Mouse (Mus musculus): ENCODE measurements at regions not wholly inside any gene's neighbourhood (a gene's known extent, or its start where the extent isn't known, plus 50 kb on each side); places are given as distances from the start of the nearest gene placed in this dataset.
A peak's percentile ranks its signal among the peaks of the same experiment; 100 is the strongest.

DNA sequence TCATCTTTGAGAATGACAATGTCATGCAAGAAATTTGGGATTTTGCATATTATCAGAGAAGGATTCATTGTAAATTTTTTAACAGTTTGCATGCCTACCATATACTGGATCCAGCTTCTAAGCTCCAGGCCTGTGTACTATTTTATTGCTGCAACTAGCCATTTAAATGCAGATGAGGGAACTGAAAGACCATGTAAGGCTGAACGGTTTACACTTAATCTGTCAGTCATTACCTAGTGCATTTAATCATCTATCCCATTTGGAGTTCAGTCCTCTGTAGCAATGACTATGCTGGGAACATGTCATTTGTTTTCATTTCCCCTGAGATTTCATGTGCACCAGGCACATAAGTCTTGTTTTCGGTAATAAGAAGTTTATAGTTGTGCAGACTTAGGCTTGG lies 631.8 kb upstream of the Gm21961 start:
- DNase-seq, result no peak

DNA sequence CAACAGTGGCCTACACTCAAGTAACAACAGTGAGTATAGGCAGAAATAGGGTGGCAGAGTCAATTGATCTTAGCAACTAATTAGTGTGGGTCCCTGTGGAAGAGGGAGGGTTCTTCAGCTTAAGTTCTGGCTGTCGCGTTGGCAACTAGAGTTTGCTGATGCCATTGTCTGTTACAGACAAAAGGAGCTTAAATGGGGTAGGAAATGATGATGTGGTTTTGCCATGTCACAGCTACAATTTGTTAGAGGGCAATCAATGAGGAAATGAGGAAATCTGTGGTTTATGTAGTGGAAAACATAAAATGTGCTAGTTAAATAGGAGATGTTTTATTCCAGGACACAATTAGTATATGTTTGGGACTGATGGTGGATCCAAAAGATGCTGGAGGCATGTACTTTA lies 624.8 kb upstream of the Gm21961 start:
- no peak for DNase-seq

DNA sequence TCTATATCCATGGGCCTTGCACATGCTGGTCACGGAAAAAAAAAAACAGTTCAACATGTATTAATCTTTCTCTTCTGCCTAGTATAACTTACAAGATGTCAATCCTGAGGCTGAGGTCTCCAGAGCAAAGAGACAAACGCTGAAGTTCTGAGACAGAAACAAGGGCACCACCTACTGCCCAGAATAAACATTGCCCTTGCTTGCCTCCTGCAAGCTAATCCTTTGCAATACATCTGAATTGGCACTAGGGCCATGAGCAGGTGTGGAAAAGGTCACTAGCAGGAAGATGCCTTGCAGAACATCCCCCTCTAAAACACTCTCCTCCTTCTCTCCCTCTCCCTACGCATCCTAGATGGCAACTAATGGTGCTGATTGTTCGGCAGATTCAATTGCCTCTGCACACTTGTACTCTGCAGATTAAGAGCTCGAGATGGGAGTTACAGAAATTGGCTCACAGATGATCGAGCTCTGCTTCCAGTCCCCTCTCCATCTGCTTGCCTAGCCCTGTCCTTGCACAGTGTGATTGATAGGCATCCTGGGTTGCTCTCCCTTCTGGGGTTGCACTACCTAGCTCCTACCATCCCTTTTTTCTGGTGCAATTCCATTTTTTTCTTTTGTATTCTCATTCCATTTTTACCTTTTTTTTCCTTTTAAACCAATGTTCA lies 622.9 kb upstream of the Gm21961 start:
- DNase-seq, result peak; percentile 84

DNA sequence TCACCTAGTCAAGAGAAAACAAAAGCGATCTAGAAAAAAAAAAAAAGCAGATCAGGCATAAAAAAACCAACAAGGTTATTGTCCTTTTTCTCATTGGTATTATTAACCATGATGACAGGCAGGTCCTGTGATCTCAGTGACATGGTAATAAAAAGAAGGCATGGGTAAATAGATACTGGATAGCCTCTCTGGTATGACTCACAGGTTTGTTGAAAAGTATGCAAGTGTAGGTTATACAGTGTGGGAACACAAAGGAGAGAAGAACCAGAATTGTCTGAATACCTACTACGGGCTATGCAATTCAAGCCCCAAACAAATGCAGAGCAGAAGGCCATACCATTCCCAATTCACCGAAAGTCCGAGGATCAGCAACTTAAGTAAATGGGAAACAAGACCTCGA lies 617.7 kb upstream of the Gm21961 start:
- DNase-seq, result no peak

DNA sequence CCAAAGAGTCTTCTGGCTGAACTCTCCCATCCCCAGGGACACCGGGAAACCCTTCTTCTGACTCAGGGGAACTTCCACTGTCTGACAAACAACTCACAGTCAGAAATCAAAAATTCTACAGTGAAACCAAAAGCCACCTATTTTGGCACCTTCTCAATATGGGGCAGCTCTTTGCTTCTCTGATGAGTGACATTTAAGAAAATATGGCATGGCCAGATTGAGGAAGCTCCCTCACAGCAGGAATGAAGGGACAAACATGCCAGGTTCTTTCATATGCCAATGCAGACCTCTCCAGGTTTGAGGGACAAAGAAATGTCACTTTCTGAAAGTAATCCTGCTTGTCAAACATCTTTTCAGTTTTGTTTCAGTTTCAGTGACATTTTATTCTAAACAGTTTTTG lies 615.8 kb upstream of the Gm21961 start:
- DNase-seq, result peak; percentile 66

DNA sequence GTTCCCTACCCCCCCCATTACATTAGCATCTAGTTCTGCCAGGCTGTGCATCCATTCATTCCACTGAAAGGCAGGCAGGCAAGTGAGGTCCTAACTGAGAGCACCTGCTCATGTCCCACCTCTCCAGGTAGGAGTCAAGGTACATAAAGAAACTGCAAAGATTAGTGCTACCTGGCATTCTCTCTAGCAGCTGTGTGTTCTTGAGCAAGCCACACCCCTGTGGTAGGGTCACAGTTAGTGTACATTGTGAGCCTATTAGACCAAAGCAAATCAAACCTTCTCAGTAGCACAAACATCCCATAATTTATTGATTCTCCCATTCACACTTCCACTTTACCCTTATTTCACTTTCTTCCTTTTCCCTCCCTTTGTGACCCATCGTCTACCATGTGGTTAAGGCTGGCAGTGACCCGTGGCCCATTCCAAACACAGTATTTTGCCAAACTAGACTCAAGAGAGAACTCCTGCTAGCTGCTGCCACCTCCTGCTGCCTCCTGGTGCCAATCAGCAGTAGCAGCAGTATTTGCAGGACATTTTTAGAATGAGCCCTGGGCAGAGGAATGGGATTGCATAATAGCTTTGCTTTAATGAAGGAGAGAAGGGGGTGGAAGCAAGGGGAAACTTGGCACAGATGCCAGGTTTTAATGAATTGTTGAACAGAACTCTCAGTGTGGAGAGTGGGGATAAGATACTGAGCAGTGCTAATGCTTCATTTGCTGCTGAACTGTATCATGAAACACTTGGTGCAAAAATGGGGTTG lies 578.2 kb upstream of the Gm21961 start:
- DNase-seq, result peak; percentile 14

DNA sequence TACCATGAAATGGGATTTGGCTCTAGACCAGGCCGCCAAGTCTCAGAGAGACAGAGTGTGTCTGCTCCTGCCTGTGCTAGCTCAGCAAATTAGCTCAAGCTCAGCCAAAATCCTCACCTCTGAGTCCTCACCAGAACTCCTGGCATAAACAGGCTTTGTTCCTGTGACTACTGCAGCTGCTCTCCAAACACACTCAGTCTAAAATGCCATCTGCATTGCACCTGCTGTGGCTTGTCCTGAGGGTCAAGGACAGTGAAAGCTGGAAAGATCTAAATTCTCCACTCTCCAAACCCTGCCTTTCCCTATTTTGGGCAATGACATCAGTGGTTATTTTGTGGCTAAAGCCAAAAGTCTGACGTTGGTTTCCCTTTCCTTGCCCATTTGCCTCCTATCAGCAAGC lies 570.9 kb upstream of the Gm21961 start:
- peak; percentile 43 for DNase-seq

DNA sequence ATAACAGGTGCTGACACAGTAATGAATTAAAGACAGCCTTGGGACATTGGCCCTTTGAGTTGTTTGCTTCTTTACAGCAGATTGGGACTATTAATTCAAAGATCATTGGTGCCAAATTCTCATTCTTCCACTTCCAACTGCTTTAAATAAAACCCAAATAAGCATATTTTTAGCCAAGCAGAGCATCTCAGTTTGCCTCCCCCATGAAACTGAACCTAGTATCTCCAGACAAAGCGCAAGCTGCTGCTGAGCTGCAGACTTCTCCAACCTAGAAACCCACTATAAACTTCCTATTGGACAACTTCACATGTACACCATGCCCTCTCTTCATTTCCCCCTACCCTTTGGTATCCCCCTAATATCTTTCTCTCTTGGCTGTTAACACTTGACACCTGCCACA lies 564.6 kb upstream of the Gm21961 start:
- no peak for DNase-seq

DNA sequence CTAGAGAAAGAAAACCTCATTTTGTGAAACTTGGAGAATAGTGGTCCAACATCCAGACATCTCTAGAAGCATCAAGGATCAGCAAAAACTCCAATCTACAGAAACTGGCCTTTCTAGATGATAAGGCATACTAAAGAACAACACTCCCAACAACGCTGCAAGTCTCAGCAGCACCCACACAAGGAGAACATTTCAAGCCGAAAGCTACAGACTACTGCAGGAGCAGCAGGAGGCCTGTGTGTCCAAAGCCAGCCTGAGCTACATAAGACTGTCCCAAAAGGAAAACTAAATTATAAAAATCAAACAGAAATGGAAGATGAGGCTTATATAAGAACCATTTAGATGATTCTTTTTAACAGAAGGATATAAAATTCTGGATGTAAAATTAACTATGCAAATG lies 553.2 kb upstream of the Gm21961 start:
- no peak for DNase-seq

DNA sequence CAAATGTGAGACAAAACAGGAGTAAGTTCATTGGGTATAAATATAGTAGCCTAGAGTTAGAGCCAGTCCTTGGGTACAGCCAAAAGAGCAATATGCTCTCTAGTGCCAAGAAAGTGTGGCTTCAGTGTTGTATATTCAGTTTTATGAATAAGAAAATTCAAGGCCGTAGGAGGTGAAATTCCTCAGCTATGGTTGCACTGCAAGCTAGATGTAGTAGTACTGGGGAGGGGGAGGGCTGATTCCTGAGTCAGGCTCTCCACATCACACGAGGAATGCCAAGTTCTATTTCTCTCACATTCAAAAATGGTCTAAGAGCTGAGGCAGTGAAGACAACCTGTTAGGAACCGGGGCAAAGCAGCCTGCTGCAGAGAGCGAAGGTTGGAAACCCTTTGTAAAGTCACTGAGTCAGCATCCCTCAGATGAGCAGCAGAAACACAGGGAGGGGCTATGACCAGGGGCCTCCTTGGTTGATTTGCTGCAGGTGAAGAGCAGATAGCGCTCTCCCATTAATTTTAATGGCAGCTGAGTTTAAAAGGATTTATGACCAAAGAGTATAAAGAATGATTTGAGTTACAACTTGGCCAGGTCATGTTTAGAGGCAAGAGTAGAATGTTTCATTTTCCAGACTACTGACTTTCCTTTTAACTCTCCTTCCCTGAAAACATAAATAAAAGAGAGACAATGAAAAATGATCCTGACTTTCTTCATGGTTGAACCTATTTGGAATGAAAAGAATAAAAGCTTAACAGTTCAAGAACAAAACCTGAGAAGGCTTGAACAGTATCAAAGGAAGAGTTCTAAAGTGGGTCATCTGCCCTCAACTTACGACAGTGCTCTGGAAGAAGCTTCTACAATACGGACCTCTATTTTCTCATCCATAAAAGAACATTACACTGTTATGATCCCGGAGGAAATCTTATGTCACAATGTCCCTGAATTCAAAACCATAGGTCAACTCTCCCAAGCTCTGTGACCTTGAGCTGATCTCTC lies 543.4 kb upstream of the Gm21961 start:
- DNase-seq, result no peak

DNA sequence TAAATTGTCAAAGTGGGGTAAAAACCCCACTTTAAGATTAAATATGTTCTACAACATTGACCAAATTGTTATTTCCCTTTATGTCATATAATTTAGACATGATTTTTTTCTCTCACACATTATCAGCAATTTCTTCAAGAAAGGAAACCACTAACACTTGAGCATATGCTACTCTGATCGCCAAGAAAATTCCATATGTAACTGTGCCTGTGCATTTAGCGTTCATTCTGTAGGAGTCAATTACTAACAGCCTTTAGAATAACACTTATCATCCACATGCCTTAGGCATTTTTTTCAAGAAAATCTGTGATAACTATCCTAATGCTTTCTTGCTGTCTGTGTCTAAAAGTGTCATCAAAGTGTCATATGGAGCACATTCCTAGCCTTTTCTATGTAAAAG lies 534.3 kb upstream of the Gm21961 start:
- DNase-seq, result no peak

DNA sequence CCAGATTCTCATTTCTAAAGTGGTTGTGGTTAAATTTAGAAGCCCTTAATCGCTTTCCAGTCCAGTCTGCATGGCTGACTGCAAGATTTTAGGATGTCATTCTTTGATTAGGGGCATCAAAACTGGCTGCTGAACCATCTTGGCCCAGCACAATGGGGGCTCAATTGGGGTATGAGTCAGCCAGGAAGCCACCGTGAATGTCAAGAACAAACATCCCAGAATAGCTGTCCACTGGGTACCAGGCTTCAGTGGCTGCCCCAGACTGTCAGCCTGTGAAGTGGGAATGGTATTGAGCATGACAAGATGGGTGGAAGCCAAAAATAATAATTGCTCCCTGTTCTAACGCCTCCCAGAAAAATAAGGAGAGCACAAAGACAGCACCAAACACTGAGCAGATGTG lies 520.9 kb upstream of the Gm21961 start:
- no peak for DNase-seq

DNA sequence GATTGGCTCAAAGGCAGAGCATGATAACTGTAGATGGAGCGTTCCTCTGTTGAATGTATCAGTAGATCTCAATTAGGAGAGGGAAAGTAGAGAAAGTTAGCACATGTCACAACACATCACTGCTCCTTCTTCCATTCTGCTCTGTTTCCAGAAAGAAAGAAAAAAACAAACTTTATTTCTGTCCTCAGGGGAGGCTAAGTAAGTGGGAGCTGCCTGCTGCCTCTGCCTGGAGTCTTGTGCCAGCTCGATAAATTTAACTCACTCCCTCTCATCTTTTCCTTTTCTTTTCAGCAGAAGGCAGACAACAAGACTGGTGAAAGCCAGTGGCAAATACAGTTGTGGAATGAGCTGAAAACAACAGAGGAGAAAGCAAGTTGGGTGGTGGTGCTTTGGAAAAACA lies 517.5 kb upstream of the Gm21961 start:
- DNase-seq, result no peak

DNA sequence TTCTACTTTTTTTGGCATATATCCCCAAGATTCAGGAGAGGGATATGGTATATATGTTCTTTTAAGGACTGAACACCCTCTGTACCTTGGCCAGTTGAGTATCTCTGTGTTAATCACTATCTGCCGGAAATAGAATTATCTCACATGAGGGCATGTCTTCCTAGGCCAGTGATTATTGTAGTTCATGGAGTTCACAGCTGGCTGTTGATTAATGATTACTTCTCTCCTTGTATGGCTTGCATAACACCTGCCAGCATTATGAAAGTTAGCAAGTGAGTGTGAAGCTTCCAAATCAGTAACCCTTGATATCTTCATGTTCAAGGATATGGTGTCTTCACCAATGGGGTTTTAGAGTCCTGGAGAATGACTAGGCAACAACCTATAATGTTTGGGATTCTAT lies 488.0 kb upstream of the Gm21961 start:
- DNase-seq, result no peak

DNA sequence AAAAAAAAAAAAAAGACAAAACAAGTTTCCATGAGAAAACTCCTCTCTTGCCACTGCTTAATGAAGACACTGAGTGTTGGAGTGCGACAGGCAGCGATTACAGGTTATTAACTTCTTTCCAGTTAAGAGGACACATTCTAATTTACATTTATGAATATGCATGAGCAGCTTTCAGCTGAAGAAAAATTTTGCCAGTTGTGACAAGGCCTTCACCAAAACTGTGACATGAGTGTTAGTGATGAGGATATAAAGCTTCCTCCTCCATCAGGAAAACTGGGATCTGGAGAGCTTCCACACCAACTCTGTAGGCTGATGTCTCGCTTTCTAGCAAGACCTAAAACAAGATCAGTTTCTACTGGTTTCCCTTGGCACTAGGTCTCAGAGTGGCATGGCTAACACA lies 464.2 kb upstream of the Gm21961 start:
- no peak for DNase-seq

DNA sequence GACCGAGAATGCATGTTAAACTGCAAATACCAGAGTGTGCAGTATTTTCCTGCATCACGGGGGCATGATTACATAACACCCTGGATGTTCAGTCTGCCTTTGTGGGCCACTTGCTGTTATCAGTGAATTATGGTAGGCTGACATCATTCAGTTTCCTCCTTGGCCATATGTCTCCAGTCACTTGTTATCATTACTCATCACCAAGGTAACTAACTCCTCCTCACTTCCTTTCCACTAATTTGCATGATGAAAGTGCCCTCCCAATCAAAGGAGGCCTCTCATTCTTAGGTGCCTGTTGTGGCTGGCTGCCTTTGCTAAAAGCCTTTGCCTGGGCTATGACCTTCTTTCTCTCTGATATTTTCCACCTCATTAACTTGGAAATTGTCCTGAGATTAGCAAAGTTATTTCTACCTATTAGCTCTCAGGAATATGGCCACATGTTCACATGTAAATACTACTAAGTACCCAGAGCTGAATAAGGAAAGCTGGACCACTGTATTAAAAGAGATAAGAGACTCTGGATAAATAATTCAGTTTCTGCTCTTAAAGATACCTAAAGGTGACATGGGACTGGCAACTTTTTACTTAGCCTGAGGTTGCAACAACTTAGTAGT lies 440.6 kb upstream of the Gm21961 start:
- DNase-seq, result peak; percentile 10

DNA sequence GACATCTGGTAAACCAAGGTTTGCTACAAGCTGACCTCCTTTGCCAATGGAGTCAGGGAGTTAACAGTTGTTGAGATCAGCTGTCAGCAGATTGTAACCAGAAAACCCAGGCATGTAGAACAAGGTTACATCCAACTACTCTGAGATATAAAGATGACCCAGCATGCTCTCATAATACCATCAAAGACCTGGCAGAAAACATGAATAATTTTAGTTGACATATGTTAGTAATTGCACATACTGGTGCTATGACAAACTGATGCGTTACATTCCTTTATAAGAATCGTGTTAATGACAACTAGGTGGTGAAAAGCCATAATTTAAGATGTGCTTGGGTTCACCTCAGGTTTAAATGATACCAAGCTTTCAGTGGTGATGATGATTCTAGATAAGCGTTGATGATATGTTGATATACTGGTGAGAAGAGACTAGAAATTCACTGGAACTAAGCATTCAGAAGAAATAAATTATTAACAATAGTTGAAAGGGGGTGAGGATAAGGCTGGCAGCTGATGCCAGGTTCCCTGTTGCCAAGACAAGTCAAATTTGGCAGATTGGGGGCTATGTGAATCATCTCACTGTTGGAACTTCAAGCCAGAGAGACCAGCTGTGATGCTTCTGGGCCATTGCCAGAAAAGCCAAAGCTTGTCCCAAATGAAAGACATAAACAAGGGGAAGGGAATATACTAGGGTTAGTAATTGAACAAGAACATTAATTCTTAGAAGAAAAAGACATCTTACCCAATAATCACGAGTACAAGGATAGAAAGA lies 437.7 kb upstream of the Gm21961 start:
- peak; percentile 14 for DNase-seq

DNA sequence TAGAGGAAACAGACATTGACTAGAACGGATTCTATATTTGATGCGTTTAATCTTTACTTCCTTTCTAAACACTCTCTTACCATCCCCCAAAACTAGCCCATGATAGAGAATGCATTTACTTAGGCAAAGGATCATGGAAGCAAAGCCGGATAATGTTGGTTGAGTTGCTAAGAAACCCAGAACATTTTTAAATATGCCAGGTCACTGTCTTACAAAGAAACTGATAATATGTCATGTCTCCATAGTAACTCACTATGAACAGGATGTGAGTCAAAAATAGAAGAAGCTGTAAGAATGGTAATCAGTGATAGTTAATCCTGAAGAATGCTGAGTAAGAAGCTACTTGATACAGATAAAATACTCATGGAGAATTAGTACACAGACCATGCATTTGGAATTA lies 405.0 kb upstream of the Gm21961 start:
- DNase-seq, result no peak
